Mouse (Mus musculus): ENCODE measurements around the gene Rab36.

DNA sequence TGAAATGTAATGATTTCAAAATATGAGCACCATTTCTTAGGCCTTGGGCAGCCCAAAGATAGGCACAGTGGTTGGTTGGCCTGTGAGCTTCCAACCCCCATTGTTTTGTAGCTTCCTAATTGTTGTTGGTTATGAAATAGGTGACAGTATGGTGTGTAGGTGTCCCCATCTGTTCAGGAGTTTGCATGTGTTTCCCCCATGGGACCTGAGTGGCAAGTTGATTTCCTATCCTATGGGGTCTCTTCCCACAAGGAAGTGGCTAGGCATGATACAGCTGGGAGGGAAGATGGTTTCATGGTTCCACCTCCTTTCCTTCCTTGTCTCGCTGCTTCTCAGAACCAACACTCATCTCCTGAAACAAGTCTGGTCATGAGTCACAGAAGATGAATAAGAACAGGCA, 48.5 kb downstream of the Rab36 start:
- no peak for TF ChIP-seq CTCF (conservative IDR thresholded peaks at IDR 0.05; ENCODE audit: low read length)
- no peak for TF ChIP-seq POU5F1 (IDR thresholded peaks at IDR 0.05; ENCODE audit: borderline replicate concordance, low read length)
- TF ChIP-seq NANOG (IDR thresholded peaks at IDR 0.05; ENCODE audit: borderline replicate concordance, low read length), result no peak

Data from E14TG2a.4 (cell line).